Mouse (Mus musculus) stomach, postnatal 0 days (tissue): ENCODE results near the gene Nmb. TPM values are rescaled to one million over a fixed set of nuclear protein-coding genes. Genes with fewer than 3 reads are reported as not detected.

Experiments
- ATAC-seq: fragments of 200-750 bp; cut with Nextera tagmentation; 2 replicates; pipeline ENCODE4 v1.8.0; 2017; ENCODE audit not compliant: low FRiP score, low TSS enrichment
- DNase-seq: peaks from one replicate; pipeline ENCODE4 v3.0.0-alpha.2; 2016; ENCODE audit warnings: low spot score
- H3K27ac ChIP-seq: fragments of 300-500 bp; sonication (generic); replicated peaks from 2 replicates; pipeline ENCODE4 v1.5.1; 2014; ENCODE audit warnings: mild to moderate bottlenecking, control low read depth
- H3K27me3 ChIP-seq: fragments of 300-500 bp; sonication (generic); 2 replicates; pipeline ENCODE4 v1.6.1; 2014; ENCODE audit warnings: low read length; ENCODE audit not compliant: control insufficient read depth, insufficient read depth
- H3K36me3 ChIP-seq: fragments of 300-500 bp; sonication (generic); 2 replicates; pipeline ENCODE4 v1.6.1; 2014; ENCODE audit warnings: low read length, mixed read lengths; ENCODE audit not compliant: control insufficient read depth, insufficient read depth
- H3K4me1 ChIP-seq: fragments of 300-500 bp; sonication (generic); replicated peaks from 2 replicates; pipeline ENCODE4 v1.6.1; 2014; ENCODE audit warnings: antibody characterized with exemption; ENCODE audit not compliant: control insufficient read depth, insufficient read depth
- H3K4me2 ChIP-seq: fragments of 300-500 bp; sonication (generic); replicated peaks from 2 replicates; pipeline ENCODE4 v1.6.1; 2014; ENCODE audit warnings: low read depth, mild to moderate bottlenecking, control low read depth, moderate library complexity
- H3K4me3 ChIP-seq: fragments of 300-500 bp; sonication (generic); 2 replicates; pipeline ENCODE4 v1.5.1; 2014; ENCODE audit warnings: low read depth, low read length, control low read depth
- H3K9ac ChIP-seq: fragments of 300-500 bp; sonication (generic); 2 replicates; pipeline ENCODE4 v1.6.1; 2014; ENCODE audit warnings: mild to moderate bottlenecking, low read length, control low read depth, mixed read lengths
- H3K9me3 ChIP-seq: fragments of 300-500 bp; sonication (generic); 2 replicates; pipeline ENCODE4 v1.6.1; 2016; ENCODE audit warnings: low read length; ENCODE audit not compliant: control insufficient read depth
- CTCF ChIP-seq: IDR thresholded peaks from 2 replicates; pipeline ENCODE4 v1.5.1; 2016; ENCODE audit warnings: antibody characterized with exemption, low read depth, mild to moderate bottlenecking, moderate library complexity
- EP300 ChIP-seq: optimal IDR thresholded peaks from 2 replicates; pipeline ENCODE3; 2016; ENCODE audit warnings: antibody characterized with exemption
- WGBS: fragments of 180-500 bp; shearing (Covaris S2); extraction: QIAGEN DNeasy Blood & Tissue Kit; methylation state at CpG from one replicate; pipeline ENCODE4 v1.1.7; 2014; 5-methylcytosine and 5-hydroxymethylcytosine counted together
- polyA plus RNA-seq: library from polyadenylated mRNA; unstranded; fragments of >200 nt; fragmentation: Nextera tagmentation; extraction: Ambion mirVana; gene quantifications from 2 replicates; pipeline ENCODE4 v1.2.1, GENCODE M21; 2015

Nmb gene
- polyA plus RNA-seq, 1 experiment from 2014 or later = 3.3 TPM

GRCm38 (mm10) chr7:80865521-80865920 is 39.4 kb downstream of the Nmb start:
- ATAC-seq (no peak), DNase-seq (no peak)
- Histone ChIP-seq H3K27me3 (no peaks in the 10 kb centered on the region), H3K27ac (peak overlapping the region; percentile 41), H3K4me3 (no peak overlapping the region), H3K4me2 (no peak overlapping the region), H3K9ac (no peak overlapping the region), H3K4me1 (no peaks in the 10 kb centered on the region; the same call in 1 of the 2 replicates), H3K9me3 (no peaks in the 10 kb centered on the region), H3K36me3 (no peaks in the 10 kb centered on the region; the same call in 1 of the 2 replicates)
- TF ChIP-seq CTCF (no peak), EP300 (no peak)
- WGBS = 76% methylated on average over 7 of the region's 7 CpGs

GRCm38 (mm10) chr7:80864831-80865230 is 40.0 kb downstream of the Nmb start:
- ATAC-seq (no peak), DNase-seq (no peak)
- Histone ChIP-seq H3K9ac (no peak overlapping the region), H3K27ac (peak overlapping the region; percentile 41), H3K36me3 (no peaks in the 10 kb centered on the region; the same call in 1 of the 2 replicates), H3K4me1 (no peaks in the 10 kb centered on the region; the same call in 1 of the 2 replicates), H3K9me3 (no peaks in the 10 kb centered on the region), H3K4me2 (no peak overlapping the region), H3K27me3 (no peaks in the 10 kb centered on the region), H3K4me3 (no peak overlapping the region)
- no peak for TF ChIP-seq CTCF
- no peak for TF ChIP-seq EP300
- 70% methylated on average over 8 of the region's 8 CpGs for WGBS

GRCm38 (mm10) chr7:80864151-80864550 is 40.7 kb downstream of the Nmb start:
- H3K4me3 ChIP-seq = no peak overlapping the region
- 68% methylated on average over 1 of the region's 1 CpGs for WGBS
- H3K9me3 ChIP-seq = no peaks in the 10 kb centered on the region
- H3K9ac ChIP-seq = no peak overlapping the region
- ATAC-seq (no peak), DNase-seq (no peak)
- no peak overlapping the region for H3K4me2 ChIP-seq
- no peaks in the 10 kb centered on the region; the same call in 1 of the 2 replicates for H3K4me1 ChIP-seq
- no peaks in the 10 kb centered on the region; the same call in 1 of the 2 replicates for H3K36me3 ChIP-seq
- TF ChIP-seq CTCF (no peak), EP300 (no peak)
- no peak overlapping the region for H3K27ac ChIP-seq
- H3K27me3 ChIP-seq = no peaks in the 10 kb centered on the region

- TF ChIP-seq CTCF (no peak), EP300 (no peak)
- Histone ChIP-seq H3K27me3 (no peaks in the 10 kb centered on the region), H3K9me3 (no peaks in the 10 kb centered on the region), H3K4me3 (no peak overlapping the region), H3K4me1 (no peaks in the 10 kb centered on the region; the same call in 1 of the 2 replicates), H3K9ac (no peak overlapping the region; the same call in 1 of the 2 replicates), H3K4me2 (no peak overlapping the region), H3K36me3 (no peaks in the 10 kb centered on the region; the same call in 1 of the 2 replicates), H3K27ac (no peak overlapping the region)
- 81% methylated on average over 5 of the region's 5 CpGs for WGBS
- ATAC-seq = no peak
- no peak for DNase-seq
These were observed 41.4 kb downstream of the Nmb start for GRCm38 (mm10) chr7:80863520-80863919.

GRCm38 (mm10) chr7:80862475-80862874 is 42.4 kb downstream of the Nmb start:
- H3K4me1 ChIP-seq = no peaks in the 10 kb centered on the region; the same call in 1 of the 2 replicates

GRCm38 (mm10) chr7:80860729-80861274 is 44.1 kb downstream of the Nmb start, which contains the start of gene Zscan2:
Gene Zscan2, plus strand, starts transcription at chr7:80860920.
- H3K27me3 ChIP-seq = no peaks in the 10 kb centered on the region

More at GRCm38 (mm10) chr7:80862475-80862874, 42.4 kb downstream of the Nmb start:
- Histone ChIP-seq H3K4me3 (no peak overlapping the region), H3K36me3 (no peaks in the 10 kb centered on the region; the same call in 1 of the 2 replicates), H3K27ac (no peak overlapping the region), H3K4me2 (no peak overlapping the region), H3K9ac (no peak overlapping the region), H3K27me3 (no peaks in the 10 kb centered on the region), H3K9me3 (no peaks in the 10 kb centered on the region)
- WGBS = 90% methylated on average over 2 of the region's 2 CpGs
- no peak for DNase-seq
- no peak for ATAC-seq
- TF ChIP-seq CTCF (no peak), EP300 (no peak)

More at GRCm38 (mm10) chr7:80860729-80861274, 44.1 kb downstream of the Nmb start, which contains the start of gene Zscan2:
- Histone ChIP-seq H3K27ac (peak within 1 kb of the TSS; percentile 69), H3K36me3 (no peaks in the 10 kb centered on the region), H3K9ac (peak within 1 kb of the TSS; percentile 81), H3K4me3 (peak within 1 kb of the TSS; percentile 84), H3K9me3 (no peaks in the 10 kb centered on the region), H3K4me2 (peak within 1 kb of the TSS; percentile 84), H3K4me1 (no peaks in the 10 kb centered on the region; the same call in 1 of the 2 replicates)
- DNase-seq (peak; percentile 93), ATAC-seq (peak; percentile 96)
- TF ChIP-seq EP300 = no peak
- no peak for TF ChIP-seq CTCF
- under 1% methylated on average over 40 of the region's 40 CpGs for WGBS
